Mouse (Mus musculus) limb, embryonic 11.5 days (tissue): ENCODE data around the gene Usf3. TPM values are rescaled to one million over a fixed set of nuclear protein-coding genes. Genes with fewer than 3 reads are reported as not detected.

Source experiments
- ATAC-seq: fragments of 200-750 bp; cut with Nextera tagmentation; 2 replicates; pipeline ENCODE4 v1.8.0; 2017; ENCODE audit warnings: low read depth; ENCODE audit not compliant: insufficient number of reproducible peaks, low FRiP score, low TSS enrichment
- DNase-seq: peaks from one replicate; pipeline ENCODE4 v3.0.0-alpha.2; 2015; ENCODE audit warnings: low spot score
- H3K27ac ChIP-seq: fragments of 300-500 bp; sonication (generic); replicated peaks from 2 replicates; pipeline ENCODE4 v1.5.1; 2014; ENCODE audit warnings: low read depth, mild to moderate bottlenecking, low read length
- H3K27me3 ChIP-seq: fragments of 300-500 bp; sonication (generic); 2 replicates; pipeline ENCODE4 v1.6.1; 2014; ENCODE audit warnings: mild to moderate bottlenecking, low read length, mixed read lengths; ENCODE audit not compliant: control insufficient read depth, insufficient read depth
- H3K36me3 ChIP-seq: fragments of 300-500 bp; sonication (generic); 2 replicates; pipeline ENCODE4 v1.6.1; 2014; ENCODE audit warnings: mild to moderate bottlenecking, low read length, moderate library complexity, mixed read lengths; ENCODE audit not compliant: control insufficient read depth, insufficient read depth
- H3K4me1 ChIP-seq: fragments of 300-500 bp; sonication (generic); 2 replicates; pipeline ENCODE4 v1.6.1; 2014; ENCODE audit warnings: low read length, mixed read lengths; ENCODE audit not compliant: control insufficient read depth, insufficient read depth
- H3K4me2 ChIP-seq: fragments of 300-500 bp; sonication (generic); 2 replicates; pipeline ENCODE4 v1.6.1; 2014; ENCODE audit warnings: low read depth, mild to moderate bottlenecking, moderate library complexity; ENCODE audit not compliant: severe bottlenecking
- H3K4me3 ChIP-seq: fragments of 300-500 bp; sonication (generic); 2 replicates; pipeline ENCODE4 v1.5.1; 2014; ENCODE audit warnings: low read depth, low read length
- H3K9ac ChIP-seq: fragments of 300-500 bp; sonication (generic); 2 replicates; pipeline ENCODE4 v1.6.1; 2014; ENCODE audit warnings: mild to moderate bottlenecking, low read length
- H3K9me3 ChIP-seq: fragments of 300-500 bp; sonication (generic); 2 replicates; pipeline ENCODE4 v1.6.1; 2016; ENCODE audit warnings: low read length; ENCODE audit not compliant: control insufficient read depth
- WGBS: fragments of 180-500 bp; shearing (Covaris S2); extraction: QIAGEN DNeasy Blood & Tissue Kit; methylation state at CpG from one replicate; pipeline ENCODE4 v1.1.7; 2014; 5-methylcytosine and 5-hydroxymethylcytosine counted together
- polyA plus RNA-seq: library from polyadenylated mRNA; unstranded; fragments of >200 nt; fragmentation: Nextera tagmentation; extraction: Ambion mirVana; gene quantifications from 2 replicates; pipeline ENCODE4 v1.2.1, GENCODE M21; 2014

Usf3 gene
- polyA plus RNA-seq, 1 experiment from 2014 or later: 5.1 TPM

GRCm38 (mm10) chr16:44204331-44204730 is 31.3 kb downstream of the Usf3 start:
- Histone ChIP-seq H3K9ac (no peak overlapping the region), H3K4me1 (no peaks in the 10 kb centered on the region), H3K27ac (no peak overlapping the region), H3K4me3 (no peak overlapping the region), H3K4me2 (no peak overlapping the region), H3K36me3 (peaks cover 2% of the 10 kb centered on the region; the same call in 1 of the 2 replicates), H3K27me3 (no peaks in the 10 kb centered on the region), H3K9me3 (no peaks in the 10 kb centered on the region)
- WGBS: 93% methylated on average over 6 of the region's 6 CpGs
- ATAC-seq (no peak), DNase-seq (no peak)

GRCm38 (mm10) chr16:44205973-44206372 is 32.9 kb downstream of the Usf3 start:
- Histone ChIP-seq H3K27ac (no peak overlapping the region), H3K36me3 (peaks cover 2% of the 10 kb centered on the region; the same call in 1 of the 2 replicates)
- WGBS: 86% methylated on average over 8 of the region's 8 CpGs

GRCm38 (mm10) chr16:44210156-44211053 is 37.4 kb downstream of the Usf3 start:
- Histone ChIP-seq H3K27ac (no peak overlapping the region), H3K36me3 (peaks cover 6% of the 10 kb centered on the region; the same call in 1 of the 2 replicates), H3K4me3 (no peak overlapping the region), H3K4me1 (no peaks in the 10 kb centered on the region), H3K9me3 (no peaks in the 10 kb centered on the region), H3K4me2 (no peak overlapping the region), H3K27me3 (no peaks in the 10 kb centered on the region), H3K9ac (no peak overlapping the region)
- no peak for DNase-seq
- ATAC-seq: no peak
- 80% methylated on average over 10 of the region's 10 CpGs for WGBS

More at GRCm38 (mm10) chr16:44205973-44206372, 32.9 kb downstream of the Usf3 start:
- Histone ChIP-seq H3K4me1 (no peaks in the 10 kb centered on the region), H3K9me3 (no peaks in the 10 kb centered on the region), H3K4me3 (no peak overlapping the region), H3K4me2 (no peak overlapping the region), H3K9ac (no peak overlapping the region), H3K27me3 (no peaks in the 10 kb centered on the region)
- ATAC-seq (no peak), DNase-seq (no peak)

DNA sequence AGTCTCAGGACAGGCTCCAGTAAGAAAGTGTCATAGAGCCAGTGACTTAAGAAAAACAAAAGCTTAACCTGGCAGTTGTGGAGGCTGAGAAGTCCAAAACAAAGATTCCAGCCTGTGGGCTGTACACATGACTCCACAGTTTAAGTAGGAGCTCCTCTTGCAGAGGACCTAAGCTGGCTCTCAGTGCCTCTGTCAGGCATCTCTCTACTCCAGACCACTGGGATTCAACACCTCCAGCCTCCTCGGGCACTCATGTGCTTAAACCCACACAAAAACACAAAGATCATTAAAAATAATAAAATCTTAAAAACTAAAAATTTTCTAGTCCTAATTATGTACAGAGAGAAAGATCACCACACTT is 38.0 kb downstream of the Usf3 start:
- Histone ChIP-seq H3K4me3 (no peak overlapping the region), H3K9ac (no peak overlapping the region), H3K4me2 (no peak overlapping the region), H3K9me3 (no peaks in the 10 kb centered on the region), H3K27ac (no peak overlapping the region), H3K4me1 (no peaks in the 10 kb centered on the region), H3K36me3 (peaks cover 11% of the 10 kb centered on the region), H3K27me3 (no peaks in the 10 kb centered on the region)
- no peak for DNase-seq
- WGBS: 89% methylated on average over 1 of the region's 1 CpGs
- ATAC-seq: no peak

GRCm38 (mm10) chr16:44212703-44213102 is 39.7 kb downstream of the Usf3 start:
- no peaks in the 10 kb centered on the region for H3K27me3 ChIP-seq
- H3K4me2 ChIP-seq: no peak overlapping the region
- peaks cover 21% of the 10 kb centered on the region for H3K36me3 ChIP-seq
- no peak overlapping the region for H3K9ac ChIP-seq
- ATAC-seq: no peak
- no peak overlapping the region for H3K4me3 ChIP-seq
- DNase-seq: no peak
- 95% methylated on average over 7 of the region's 7 CpGs for WGBS
- H3K27ac ChIP-seq: no peak overlapping the region
- H3K4me1 ChIP-seq: no peaks in the 10 kb centered on the region
- H3K9me3 ChIP-seq: no peaks in the 10 kb centered on the region

- H3K4me3 ChIP-seq: no peak overlapping the region
- DNase-seq (no peak), ATAC-seq (no peak)
- H3K9ac ChIP-seq: no peak overlapping the region
- H3K4me2 ChIP-seq: no peak overlapping the region
- peaks cover 29% of the 10 kb centered on the region for H3K36me3 ChIP-seq
- H3K27me3 ChIP-seq: no peaks in the 10 kb centered on the region
- no peaks in the 10 kb centered on the region for H3K4me1 ChIP-seq
- 94% methylated on average over 9 of the region's 9 CpGs for WGBS
- H3K9me3 ChIP-seq: no peaks in the 10 kb centered on the region
- no peak overlapping the region for H3K27ac ChIP-seq
These were observed 42.5 kb downstream of the Usf3 start for GRCm38 (mm10) chr16:44215513-44215912.

DNA sequence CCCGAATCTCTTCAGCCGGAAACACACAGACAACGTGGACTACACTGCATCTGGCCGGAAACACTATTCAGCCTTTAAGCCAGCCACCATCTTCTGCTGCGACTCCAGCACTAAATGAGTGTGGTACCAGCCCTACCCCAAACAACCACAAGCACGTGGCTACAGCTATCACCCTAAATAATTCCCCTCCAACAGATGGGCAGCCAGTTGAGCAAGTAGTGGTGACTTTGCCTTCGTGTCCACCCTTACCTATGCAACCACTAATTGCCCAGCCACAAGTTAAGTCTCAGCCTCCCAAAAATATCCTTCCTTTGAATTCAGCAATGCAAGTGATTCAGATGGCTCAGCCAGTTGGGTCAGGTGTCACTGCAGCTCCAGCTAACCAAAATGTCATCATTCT is 43.4 kb downstream of the Usf3 start:
- Histone ChIP-seq H3K9ac (no peak overlapping the region), H3K27ac (no peak overlapping the region), H3K27me3 (no peaks in the 10 kb centered on the region), H3K9me3 (no peaks in the 10 kb centered on the region), H3K4me2 (no peak overlapping the region), H3K36me3 (peaks cover 31% of the 10 kb centered on the region), H3K4me1 (no peaks in the 10 kb centered on the region), H3K4me3 (no peak overlapping the region)
- DNase-seq (no peak), ATAC-seq (no peak)
- 96% methylated on average over 7 of the region's 7 CpGs for WGBS

GRCm38 (mm10) chr16:44221463-44221862 is 48.4 kb downstream of the Usf3 start:
- no peak for ATAC-seq
- no peaks in the 10 kb centered on the region for H3K9me3 ChIP-seq
- H3K4me3 ChIP-seq: no peak overlapping the region
- no peak overlapping the region for H3K9ac ChIP-seq
- no peaks in the 10 kb centered on the region for H3K27me3 ChIP-seq
- H3K4me2 ChIP-seq: no peak overlapping the region
- H3K27ac ChIP-seq: no peak overlapping the region
- 91% methylated on average over 6 of the region's 6 CpGs for WGBS
- no peak for DNase-seq
- peaks cover 19% of the 10 kb centered on the region for H3K36me3 ChIP-seq
- H3K4me1 ChIP-seq: no peaks in the 10 kb centered on the region
